Mouse (Mus musculus): ENCODE results near the gene Comt.

DNA sequence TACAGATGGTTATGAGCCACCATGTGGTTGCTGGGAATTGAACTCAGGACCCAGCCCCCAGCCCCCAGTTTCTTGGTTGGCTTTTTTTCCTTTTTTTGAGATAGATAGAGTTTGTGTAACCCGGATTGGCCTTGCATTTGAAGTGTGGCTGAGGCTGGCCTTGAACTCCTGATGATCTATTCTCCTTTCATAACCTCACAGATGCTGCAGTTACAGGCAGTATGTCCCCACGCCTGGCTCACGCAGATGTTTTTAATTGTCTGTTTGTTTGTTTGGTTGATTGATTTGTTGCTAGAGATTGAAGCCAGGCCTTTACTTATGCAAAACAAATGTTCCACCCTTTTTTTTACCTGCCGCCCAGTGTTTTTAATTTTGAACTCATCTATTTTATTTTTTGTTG lies 59.8 kb downstream of the Comt start:
- TF ChIP-seq MAFK (IDR thresholded peaks at IDR 0.05; ENCODE audit: insufficient read depth, low read depth, low read length) (no peak), HCFC1 (IDR thresholded peaks at IDR 0.05; ENCODE audit: borderline replicate concordance, insufficient read depth, low read length) (no peak)
